Mouse (Mus musculus): ENCODE data around the gene Inhbb. TPM values are rescaled to one million over a fixed set of nuclear protein-coding genes. Genes with fewer than 3 reads are reported as not detected.

Inhbb gene
- polyA plus RNA-seq (2012; rRNA removed), result 0.35 and 0.47 TPM in 2 replicates

DNA sequence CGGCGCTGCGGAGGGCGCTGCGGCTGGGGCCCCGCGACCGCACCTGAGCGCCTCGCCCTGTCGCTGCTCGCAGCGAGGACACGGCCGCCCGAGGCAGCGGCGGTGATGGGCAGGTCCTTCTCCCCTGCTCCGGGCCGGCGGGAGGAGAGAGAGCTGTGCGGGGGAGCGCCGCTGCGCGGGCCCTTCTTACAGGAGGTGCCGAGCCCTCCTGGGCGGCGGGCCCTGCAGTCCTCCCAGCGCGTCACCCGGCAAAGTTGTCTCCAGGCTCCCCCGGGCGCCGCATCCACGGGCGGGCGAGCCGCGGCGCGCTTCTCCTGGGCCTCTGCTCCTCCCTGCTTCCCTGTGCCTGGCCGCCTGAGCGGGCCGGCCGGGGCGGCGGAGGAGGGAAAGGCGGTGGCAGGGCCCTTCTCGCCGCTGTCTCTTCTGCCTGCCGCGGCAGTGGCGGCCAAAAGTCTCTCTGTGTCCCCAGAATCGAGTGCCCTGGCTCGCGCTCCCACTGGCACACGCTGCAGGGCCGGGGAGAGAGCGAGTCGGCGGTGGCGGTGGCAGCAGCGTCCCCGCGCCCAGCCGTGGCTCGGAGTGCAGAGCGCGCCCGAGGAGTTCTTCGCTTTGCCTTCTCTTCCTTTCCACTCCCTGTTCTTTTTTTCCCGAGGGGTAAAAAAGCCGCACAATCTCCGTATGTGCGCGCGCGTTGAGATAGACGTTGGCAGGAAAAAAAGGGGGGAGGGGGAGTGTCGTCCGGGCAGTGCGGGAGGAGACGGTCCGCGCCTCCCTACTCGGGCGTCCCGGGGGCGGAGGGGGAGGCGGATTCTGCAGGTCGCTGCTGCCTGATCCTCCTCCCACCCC is at the start of gene Inhbb:
TSS of gene Inhbb (minus strand) at position 673 of the 846 bp plus-strand sequence.

Other genes with a start within 250 kb of the Inhbb start
- gene Ralb, start 82.5 kb upstream of the Inhbb start, polyA plus RNA-seq (2012; rRNA removed), result 16.1 and 17.2 TPM in 2 replicates
- 6.7 and 6.9 TPM in 2 replicates for gene Tmem185b, start 103.9 kb upstream of the Inhbb start, polyA plus RNA-seq (2012; rRNA removed)
- gene Epb41l5, start 226.8 kb upstream of the Inhbb start, polyA plus RNA-seq (2012; rRNA removed), result 16.1 and 18.5 TPM in 2 replicates